Mouse (Mus musculus) embryonic facial prominence, embryonic 10.5 days (tissue): ENCODE results near the gene Gng3. TPM values are rescaled to one million over a fixed set of nuclear protein-coding genes. Genes with fewer than 3 reads are reported as not detected.

Experiments used
- DNase-seq: peaks from one replicate; pipeline ENCODE4 v3.0.0-alpha.2; 2017; ENCODE audit warnings: low spot score
- H3K27ac ChIP-seq: fragments of 300-500 bp; sonication (generic); replicated peaks from 2 replicates; pipeline ENCODE4 v1.5.1; 2016; ENCODE audit warnings: mild to moderate bottlenecking
- H3K27me3 ChIP-seq: fragments of 300-500 bp; sonication (generic); replicated peaks from 2 replicates; pipeline ENCODE4 v1.6.1; 2016; ENCODE audit warnings: low read depth, mild to moderate bottlenecking; ENCODE audit not compliant: poor library complexity, severe bottlenecking
- H3K36me3 ChIP-seq: fragments of 300-500 bp; sonication (generic); replicated peaks from 2 replicates; pipeline ENCODE4 v1.6.1; 2016; ENCODE audit warnings: mild to moderate bottlenecking, moderate library complexity
- H3K4me1 ChIP-seq: fragments of 300-500 bp; sonication (generic); 2 replicates; pipeline ENCODE4 v1.6.1; 2016
- H3K4me3 ChIP-seq: fragments of 300-500 bp; sonication (generic); 2 replicates; pipeline ENCODE4 v1.5.1; 2016; ENCODE audit warnings: mild to moderate bottlenecking, moderate library complexity
- H3K9me3 ChIP-seq: fragments of 300-500 bp; sonication (generic); 2 replicates; pipeline ENCODE4 v1.6.1; 2016; ENCODE audit warnings: mild to moderate bottlenecking
- WGBS: fragments of 180-500 bp; shearing (Covaris S2); methylation state at CpG from one replicate; pipeline ENCODE4 v1.1.7; 2016; 5-methylcytosine and 5-hydroxymethylcytosine counted together
- polyA plus RNA-seq: library from polyadenylated mRNA; unstranded; fragments of >200 nt; fragmentation: Nextera tagmentation; extraction: Ambion mirVana; gene quantifications from 2 replicates; pipeline ENCODE4 v1.2.1, GENCODE M21; 2016

Gng3 gene
- polyA plus RNA-seq = 29.3 and 32.0 TPM in 2 replicates

- Histone ChIP-seq H3K27me3 (no peaks in the 10 kb centered on the region), H3K27ac (peak within 1 kb of the TSS; percentile 97), H3K9me3 (no peaks in the 10 kb centered on the region), H3K36me3 (peaks cover 40% of the 10 kb centered on the region), H3K4me1 (peaks cover 39% of the 10 kb centered on the region), H3K4me3 (peak within 1 kb of the TSS; percentile 69)
- DNase-seq = peak; percentile 66
- 43% methylated on average over 11 of the region's 11 CpGs for WGBS
These were observed at the start of gene Gng3 for GRCm38 (mm10) chr19:8839103-8839907. Gene Gng3 (minus strand): TSS chr19:8839194.

DNA sequence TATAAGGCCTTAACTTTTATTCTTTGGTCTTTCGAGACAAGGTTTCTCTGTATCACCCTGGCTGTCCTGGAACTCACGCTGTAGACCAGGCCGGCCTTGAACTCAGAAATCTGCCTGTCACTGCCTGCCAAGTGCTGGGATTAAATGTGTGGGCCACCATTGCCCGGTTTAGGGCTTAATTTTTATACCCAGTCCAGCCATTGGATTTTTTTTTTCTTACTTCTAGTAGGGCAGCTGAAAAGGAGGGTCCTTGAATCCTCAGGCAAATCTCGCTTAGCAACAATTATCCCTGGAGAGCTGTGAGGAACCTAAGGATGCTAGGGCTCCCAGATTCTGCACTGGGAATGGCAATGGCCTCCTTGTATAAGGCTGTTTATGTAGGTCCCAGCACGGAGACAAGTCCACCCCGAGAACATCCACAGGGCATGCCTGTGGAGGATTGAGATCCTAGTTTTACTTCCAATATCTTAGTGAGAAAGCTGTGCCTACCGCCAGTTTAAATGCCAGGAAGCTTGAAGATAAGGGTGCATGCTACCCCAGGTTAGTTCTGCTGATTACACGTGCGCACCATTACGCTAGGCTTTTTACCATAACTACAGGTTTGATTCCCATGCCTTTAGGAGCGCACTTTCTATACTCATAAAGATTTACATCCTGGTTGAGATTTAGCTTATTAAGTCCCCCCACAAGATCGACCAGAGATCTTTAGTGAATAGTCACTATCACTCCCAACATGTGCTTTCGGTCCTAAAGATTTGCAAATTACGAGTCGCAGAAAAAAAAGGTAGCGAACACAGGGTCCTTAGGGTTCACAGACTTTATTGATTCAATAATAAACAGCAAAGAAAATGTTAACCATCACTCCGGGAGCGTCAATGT is 48.8 kb upstream of the Gng3 start:
- WGBS = 15% methylated on average over 19 of the region's 19 CpGs
- Histone ChIP-seq H3K27me3 (no peaks in the 10 kb centered on the region), H3K4me1 (peaks cover 17% of the 10 kb centered on the region), H3K27ac (peak overlapping the region; percentile 93), H3K4me3 (peak overlapping the region; percentile 71), H3K9me3 (no peaks in the 10 kb centered on the region), H3K36me3 (peaks cover 23% of the 10 kb centered on the region)
- peak; percentile 18 for DNase-seq

DNA sequence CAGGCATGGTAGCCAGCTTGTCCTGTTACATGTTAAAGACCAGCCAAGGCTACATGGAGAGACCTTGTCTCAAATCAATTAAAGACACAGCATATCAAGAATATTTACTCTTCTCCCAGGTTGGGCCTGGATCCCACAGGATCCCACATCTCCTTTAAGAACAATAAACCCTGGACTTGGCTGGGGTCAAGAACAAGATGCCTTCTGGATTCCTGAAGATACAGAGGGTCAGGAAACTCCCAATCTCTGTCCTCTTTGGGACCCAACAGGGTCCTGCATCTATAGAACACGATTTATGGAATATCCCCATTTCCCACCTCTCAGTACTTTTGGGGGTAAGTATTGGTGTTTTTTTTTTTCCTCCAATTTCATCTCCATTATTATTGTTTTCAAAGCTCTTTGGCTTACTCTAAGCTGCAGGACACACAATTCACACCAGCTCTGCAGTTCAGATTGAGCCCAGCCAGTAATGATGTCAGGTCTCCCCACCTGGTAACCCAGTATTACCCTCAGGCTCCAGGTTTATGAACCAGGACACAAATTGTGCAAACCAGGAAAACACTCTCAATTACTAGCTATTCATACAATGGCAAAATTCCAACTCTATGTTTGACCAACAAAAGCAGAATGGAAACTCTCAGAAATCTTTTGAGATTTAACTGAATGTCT is 48.1 kb upstream of the Gng3 start:
- Histone ChIP-seq H3K4me3 (peak overlapping the region; percentile 71), H3K27ac (peak overlapping the region; percentile 93), H3K9me3 (no peaks in the 10 kb centered on the region), H3K36me3 (peaks cover 23% of the 10 kb centered on the region), H3K4me1 (peaks cover 17% of the 10 kb centered on the region), H3K27me3 (no peaks in the 10 kb centered on the region)
- DNase-seq = no peak
- 46% methylated on average over 1 of the region's 1 CpGs for WGBS

DNA sequence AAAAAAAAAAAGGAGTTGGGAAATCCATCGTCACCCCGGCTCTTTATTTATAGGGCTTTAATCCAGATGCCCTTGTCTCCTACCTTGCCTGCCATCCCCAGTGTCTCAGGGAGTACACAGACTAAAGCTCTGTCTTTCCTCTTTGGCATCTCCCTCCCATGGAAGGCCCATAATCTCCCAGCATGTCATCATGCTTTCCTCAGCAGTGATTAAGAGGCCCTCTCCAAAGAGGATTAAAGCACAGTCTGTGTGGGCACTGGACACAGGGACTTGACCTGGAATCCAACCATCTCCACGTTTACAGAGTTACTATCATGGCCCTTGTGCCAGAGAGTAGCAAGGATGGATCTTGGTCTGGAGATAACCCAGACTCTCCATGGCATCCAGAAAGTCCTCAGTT is 44.6 kb upstream of the Gng3 start, which contains the start of the genes Lbhd1 and Gm49403:
Lbhd1 (plus strand) TSS at position 117 of the 400 bp plus-strand sequence.
Gm49403 (plus strand) TSS at position 315 of the 400 bp plus-strand sequence.
- Histone ChIP-seq H3K27me3 (no peaks in the 10 kb centered on the region), H3K36me3 (peaks cover 9% of the 10 kb centered on the region), H3K27ac (no peak within 1 kb of the TSS), H3K4me3 (no peak within 1 kb of the TSS), H3K9me3 (no peaks in the 10 kb centered on the region), H3K4me1 (peaks cover 23% of the 10 kb centered on the region)
- WGBS = 86% methylated on average over 3 of the region's 3 CpGs
- DNase-seq = no peak

GRCm38 (mm10) chr19:8881034-8881392 is 42.0 kb upstream of the Gng3 start:
- H3K4me3 ChIP-seq = peak overlapping the region; percentile 94
- peak overlapping the region; percentile 92 for H3K27ac ChIP-seq
- no peaks in the 10 kb centered on the region for H3K27me3 ChIP-seq
- peaks cover 32% of the 10 kb centered on the region for H3K36me3 ChIP-seq
- no peaks in the 10 kb centered on the region for H3K9me3 ChIP-seq
- H3K4me1 ChIP-seq = peaks cover 11% of the 10 kb centered on the region
- 17% methylated on average over 3 of the region's 3 CpGs for WGBS
- no peak for DNase-seq

DNA sequence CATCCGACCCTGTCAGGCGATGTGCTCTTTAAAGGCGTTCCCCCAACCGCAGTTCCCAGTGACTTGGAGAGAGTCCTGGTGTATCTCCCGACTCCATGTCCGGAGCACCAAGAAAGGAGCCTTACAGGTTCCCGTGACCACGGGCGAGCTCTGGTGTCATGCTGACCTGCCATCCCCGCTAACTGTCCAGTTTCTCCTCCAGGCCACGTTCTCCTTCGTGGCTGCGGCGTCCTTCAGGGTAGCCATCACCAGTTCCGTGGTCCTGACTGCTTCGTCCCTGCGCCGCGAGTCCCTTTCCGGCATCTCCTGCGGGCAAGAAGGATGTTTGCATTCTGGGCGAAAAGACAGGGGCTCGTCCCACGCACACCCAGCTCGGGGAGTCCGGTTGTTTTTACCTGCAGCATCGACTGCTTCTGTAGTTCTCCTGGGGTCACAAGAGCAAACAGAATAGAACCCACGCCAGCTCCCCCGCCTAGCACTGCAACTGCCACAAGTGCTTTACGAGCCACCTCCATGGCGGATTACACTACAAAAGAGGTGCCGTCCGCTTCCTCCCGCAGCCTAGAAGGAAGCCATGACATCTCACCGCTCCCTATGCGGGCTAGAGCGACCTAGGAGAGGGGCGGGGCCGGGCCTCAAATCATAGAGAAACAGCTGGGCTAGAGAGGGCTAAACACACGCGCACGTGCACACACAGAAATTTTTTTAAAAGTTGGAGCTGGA is 41.5 kb upstream of the Gng3 start, which contains the start of gene Uqcc3:
Uqcc3 (minus strand) TSS at position 613 of the 723 bp plus-strand sequence.
- H3K36me3 ChIP-seq = peaks cover 37% of the 10 kb centered on the region
- H3K9me3 ChIP-seq = no peaks in the 10 kb centered on the region
- H3K4me1 ChIP-seq = peaks cover 11% of the 10 kb centered on the region
- under 1% methylated on average over 42 of the region's 42 CpGs for WGBS
- no peaks in the 10 kb centered on the region for H3K27me3 ChIP-seq
- H3K4me3 ChIP-seq = peak within 1 kb of the TSS; percentile 94
- H3K27ac ChIP-seq = peak within 1 kb of the TSS; percentile 92
- DNase-seq = peak; percentile 87

- DNase-seq = no peak
- 95% methylated on average over 7 of the region's 7 CpGs for WGBS
- H3K4me3 ChIP-seq = no peak overlapping the region
- H3K27ac ChIP-seq = no peak overlapping the region
- H3K4me1 ChIP-seq = peaks cover 20% of the 10 kb centered on the region
- H3K9me3 ChIP-seq = no peaks in the 10 kb centered on the region
- H3K27me3 ChIP-seq = no peaks in the 10 kb centered on the region
- H3K36me3 ChIP-seq = peaks cover 63% of the 10 kb centered on the region
These were observed 36.0 kb upstream of the Gng3 start for GRCm38 (mm10) chr19:8875031-8875430.

GRCm38 (mm10) chr19:8872266-8872840 is 33.4 kb upstream of the Gng3 start:
- 77% methylated on average over 10 of the region's 10 CpGs for WGBS
- Histone ChIP-seq H3K36me3 (peaks cover 44% of the 10 kb centered on the region), H3K27ac (peak overlapping the region; percentile 91), H3K27me3 (no peaks in the 10 kb centered on the region), H3K4me3 (peak overlapping the region; percentile 85), H3K9me3 (no peaks in the 10 kb centered on the region), H3K4me1 (peaks cover 12% of the 10 kb centered on the region)
- DNase-seq = no peak

GRCm38 (mm10) chr19:8871267-8872186 is 32.5 kb upstream of the Gng3 start, which contains the start of gene Ubxn1:
Gene Ubxn1 (plus strand): TSS chr19:8871496.
- Histone ChIP-seq H3K27me3 (no peaks in the 10 kb centered on the region), H3K4me3 (peak within 1 kb of the TSS; percentile 85), H3K9me3 (no peaks in the 10 kb centered on the region), H3K27ac (peak within 1 kb of the TSS; percentile 91), H3K4me1 (peaks cover 12% of the 10 kb centered on the region), H3K36me3 (peaks cover 36% of the 10 kb centered on the region)
- DNase-seq = peak; percentile 96
- under 1% methylated on average over 59 of the region's 59 CpGs for WGBS

DNA sequence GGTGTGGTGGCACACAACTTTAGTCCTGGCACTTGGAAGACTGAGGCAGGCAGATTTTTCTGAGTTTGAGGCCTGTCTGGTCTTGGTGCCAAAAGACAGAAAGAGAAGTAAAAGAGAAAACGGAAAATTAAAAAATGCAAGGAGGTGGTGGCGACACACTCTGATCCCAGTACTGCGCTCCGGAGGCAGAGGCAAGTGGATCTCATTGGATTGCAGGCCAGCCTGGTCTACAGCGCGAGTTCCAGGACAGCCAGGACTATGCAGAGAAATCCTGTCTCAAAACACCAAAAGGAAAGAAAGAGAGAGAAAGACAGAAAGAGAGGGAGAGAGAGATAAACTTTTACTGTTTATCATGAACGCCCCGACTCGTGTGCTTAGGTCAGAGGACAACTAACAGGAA is 31.8 kb upstream of the Gng3 start:
- Histone ChIP-seq H3K4me3 (peak overlapping the region; percentile 85), H3K36me3 (peaks cover 30% of the 10 kb centered on the region), H3K27me3 (no peaks in the 10 kb centered on the region), H3K4me1 (peaks cover 12% of the 10 kb centered on the region), H3K9me3 (no peaks in the 10 kb centered on the region), H3K27ac (peak overlapping the region; percentile 91)
- 66% methylated on average over 9 of the region's 9 CpGs for WGBS
- DNase-seq = no peak
